Mouse (Mus musculus): ENCODE data around the gene Il27ra.
"Not testable (repeated sequence)": the region's sequence is repeated elsewhere in the genome, so short reads cannot be mapped to it uniquely, and the experiment has no call there.

The Il27ra gene

DNA sequence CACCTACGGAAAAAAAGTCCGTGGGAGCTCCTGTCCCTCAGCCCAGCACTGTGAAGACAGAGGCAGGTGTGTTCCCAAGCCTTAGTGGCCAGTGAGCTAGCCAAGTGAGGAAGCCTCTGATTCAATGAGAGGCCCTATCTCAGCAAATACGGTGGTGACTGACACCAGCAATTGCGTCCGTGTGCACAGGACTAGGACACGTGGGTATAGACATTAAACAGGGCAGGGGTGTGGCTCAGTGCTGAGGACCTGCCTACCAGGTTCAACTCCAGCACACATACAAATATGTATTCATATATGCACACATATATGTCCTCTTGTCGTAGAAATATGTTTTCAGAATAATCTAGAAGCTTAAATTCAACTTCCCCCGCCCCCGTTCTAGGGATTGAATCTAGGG lies 22.7 kb downstream of the Il27ra start:
- Histone ChIP-seq H3K27me3 (ENCODE audit: control insufficient read depth, insufficient read depth, low read length, poor library complexity, severe bottlenecking) (no peaks in the 10 kb centered on the region), H3K36me3 (ENCODE audit: control insufficient read depth, insufficient read depth, low read length, poor library complexity, severe bottlenecking) (no peaks in the 10 kb centered on the region)
- DNase-seq (ENCODE audit: low read depth, low spot score) = no peak

DNA sequence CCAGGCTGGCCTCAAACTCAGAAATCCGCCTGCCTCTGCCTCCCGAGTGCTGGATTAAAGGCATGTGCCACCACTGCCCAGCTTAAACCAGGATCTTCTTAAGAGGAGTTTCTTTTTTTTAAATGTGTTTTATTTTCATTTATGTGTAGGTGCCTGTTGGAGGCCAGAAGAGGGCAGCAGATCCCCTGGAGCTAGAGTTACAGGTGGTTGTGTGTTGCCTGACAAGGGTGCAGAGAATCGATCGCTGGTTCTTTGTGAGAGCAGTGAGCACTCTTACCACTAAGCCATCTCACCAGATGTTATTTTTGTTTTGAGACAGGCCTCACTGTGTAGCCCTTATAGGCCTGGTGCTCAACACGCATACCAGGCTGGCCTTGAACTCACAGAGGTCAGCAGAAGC lies 26.6 kb downstream of the Il27ra start:
- Histone ChIP-seq H3K27me3 (ENCODE audit: control insufficient read depth, insufficient read depth, low read length, poor library complexity, severe bottlenecking) (no peaks in the 10 kb centered on the region), H3K36me3 (ENCODE audit: control insufficient read depth, insufficient read depth, low read length, poor library complexity, severe bottlenecking) (no peaks in the 10 kb centered on the region)
- DNase-seq (ENCODE audit: low read depth, low spot score) = no peak

DNA sequence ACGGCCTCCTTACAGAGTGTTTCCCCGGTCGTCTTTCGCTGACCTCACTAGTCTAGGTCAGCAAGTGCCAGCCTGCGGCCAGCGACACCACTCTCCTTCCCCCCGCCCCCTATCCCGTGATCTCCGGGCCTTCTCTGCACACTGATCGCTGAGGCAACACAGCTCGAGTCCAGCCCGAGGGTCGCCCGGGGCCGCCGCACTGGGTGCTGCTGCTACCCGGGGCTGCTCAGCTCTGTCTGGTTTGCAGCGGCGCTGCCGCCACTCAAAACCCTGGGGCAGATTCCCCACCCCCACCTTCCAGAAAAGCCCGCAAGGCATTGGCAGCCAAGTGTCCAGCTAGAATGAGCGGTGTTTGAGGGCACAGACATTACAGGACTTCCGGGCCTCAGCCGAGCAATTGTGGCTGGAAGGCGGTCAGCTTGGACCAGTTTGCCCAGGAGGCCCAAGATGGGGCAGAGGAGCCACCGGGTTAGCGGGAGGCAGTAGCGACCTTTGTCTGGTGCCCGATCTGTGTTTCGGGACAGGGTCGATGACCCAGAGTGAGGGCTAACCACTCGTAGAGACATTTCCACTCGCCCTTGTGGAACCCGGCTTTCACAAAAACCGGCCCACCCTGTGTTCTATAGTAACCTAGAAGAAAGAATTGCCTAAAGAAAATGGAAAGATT lies 29.8 kb downstream of the Il27ra start:
- Histone ChIP-seq H3K36me3 (ENCODE audit: control insufficient read depth, insufficient read depth, low read length, poor library complexity, severe bottlenecking) (no peaks in the 10 kb centered on the region), H3K27me3 (ENCODE audit: control insufficient read depth, insufficient read depth, low read length, poor library complexity, severe bottlenecking) (no peaks in the 10 kb centered on the region)
- DNase-seq (ENCODE audit: low read depth, low spot score) = peak; percentile 26

DNA sequence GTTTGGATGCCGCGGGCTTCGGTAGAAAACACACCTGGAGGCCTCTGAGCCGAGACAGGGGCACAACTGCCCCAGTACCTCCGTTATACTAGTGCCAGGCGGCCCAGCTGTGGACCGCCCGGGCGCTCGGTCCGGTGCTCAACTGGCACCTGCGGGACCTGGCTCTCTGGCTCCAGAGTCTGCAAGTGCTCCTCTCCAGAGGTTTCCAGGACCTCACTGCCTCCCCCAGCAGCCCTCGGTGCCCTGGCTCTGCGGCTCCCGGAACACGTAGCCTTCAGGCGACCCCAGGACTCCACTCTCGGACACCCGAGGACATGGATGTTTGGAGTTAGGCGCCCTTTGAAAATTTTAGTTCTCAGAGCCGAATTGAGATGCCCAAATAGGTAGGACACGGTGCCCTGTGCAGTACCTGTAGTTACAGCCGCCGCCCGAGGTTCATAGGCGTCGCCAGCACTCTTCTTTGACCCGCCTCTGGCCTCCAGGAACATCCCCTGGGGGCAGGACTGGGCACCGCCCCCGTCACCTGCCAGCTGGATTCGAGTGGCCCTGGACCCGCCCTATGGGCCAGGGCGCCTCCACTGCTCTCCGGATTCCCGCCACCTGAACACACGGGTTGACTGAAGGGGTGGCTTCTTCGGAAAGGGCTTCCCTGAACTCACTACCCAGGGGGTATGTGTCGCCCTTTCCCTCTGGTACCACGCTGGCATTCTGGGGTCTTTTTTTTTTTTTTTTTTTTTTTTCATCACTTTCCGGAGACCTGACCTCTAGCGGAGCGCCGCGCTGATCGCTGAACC lies 30.5 kb downstream of the Il27ra start, which contains the start of gene 2210011C24Rik:
Gene 2210011C24Rik, minus strand, starts transcription at position 467 of the 794 bp plus-strand sequence.
- Histone ChIP-seq H3K36me3 (ENCODE audit: control insufficient read depth, insufficient read depth, low read length, poor library complexity, severe bottlenecking) (no peaks in the 10 kb centered on the region), H3K27me3 (ENCODE audit: control insufficient read depth, insufficient read depth, low read length, poor library complexity, severe bottlenecking) (no peaks in the 10 kb centered on the region)
- DNase-seq (ENCODE audit: low read depth, low spot score) = peak; percentile 54

DNA sequence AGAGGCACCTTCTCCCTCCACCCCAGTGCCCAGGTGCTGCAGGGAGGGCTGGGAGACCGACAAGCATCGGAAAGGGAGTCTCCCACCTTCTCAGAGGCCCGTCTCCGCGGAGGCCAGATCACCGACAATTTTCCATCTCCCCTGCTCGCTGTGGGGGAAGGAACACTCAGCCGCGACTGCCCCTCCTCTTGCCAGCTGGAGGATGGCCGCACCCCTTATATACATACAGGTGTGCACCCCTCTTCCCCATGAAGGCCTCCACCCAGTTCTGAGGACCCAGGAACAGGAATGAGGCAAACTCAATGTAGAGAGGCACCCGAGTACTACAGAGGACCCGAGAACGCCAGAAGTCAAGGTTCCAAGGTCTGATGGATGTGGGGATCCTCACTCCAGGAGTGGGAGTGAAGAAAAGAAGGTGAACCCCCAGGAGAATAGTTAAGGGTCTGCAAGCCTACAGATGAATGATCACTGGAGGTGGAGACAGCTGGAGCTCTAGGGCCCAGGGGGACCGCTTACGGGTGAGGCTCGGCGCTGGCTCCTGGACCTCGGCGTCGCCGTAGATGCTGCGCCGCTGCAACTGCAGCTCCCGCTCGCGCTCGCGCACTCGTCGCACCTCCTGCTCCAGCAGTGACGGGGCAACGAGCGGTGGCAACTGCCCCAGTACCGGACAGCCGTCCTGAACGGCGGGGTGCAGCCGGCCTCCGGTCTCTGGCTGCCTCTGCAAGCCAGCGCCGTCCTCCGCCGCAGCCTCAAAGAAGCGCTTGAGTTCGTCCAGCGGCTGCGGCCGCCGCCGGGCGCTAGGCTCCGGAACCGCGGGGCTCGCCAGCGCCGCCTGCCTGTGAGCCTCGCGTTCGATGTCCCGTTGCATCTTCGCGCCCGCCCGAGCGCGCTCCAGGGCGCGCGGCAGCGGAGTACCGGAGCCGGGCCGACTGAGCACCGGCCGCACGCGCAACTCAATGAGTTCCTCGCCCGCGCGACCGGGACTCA lies 31.5 kb downstream of the Il27ra start:
- DNase-seq (ENCODE audit: low read depth, low spot score) = peak; percentile 80
- Histone ChIP-seq H3K36me3 (ENCODE audit: control insufficient read depth, insufficient read depth, low read length, poor library complexity, severe bottlenecking) (no peaks in the 10 kb centered on the region), H3K27me3 (ENCODE audit: control insufficient read depth, insufficient read depth, low read length, poor library complexity, severe bottlenecking) (no peaks in the 10 kb centered on the region)

DNA sequence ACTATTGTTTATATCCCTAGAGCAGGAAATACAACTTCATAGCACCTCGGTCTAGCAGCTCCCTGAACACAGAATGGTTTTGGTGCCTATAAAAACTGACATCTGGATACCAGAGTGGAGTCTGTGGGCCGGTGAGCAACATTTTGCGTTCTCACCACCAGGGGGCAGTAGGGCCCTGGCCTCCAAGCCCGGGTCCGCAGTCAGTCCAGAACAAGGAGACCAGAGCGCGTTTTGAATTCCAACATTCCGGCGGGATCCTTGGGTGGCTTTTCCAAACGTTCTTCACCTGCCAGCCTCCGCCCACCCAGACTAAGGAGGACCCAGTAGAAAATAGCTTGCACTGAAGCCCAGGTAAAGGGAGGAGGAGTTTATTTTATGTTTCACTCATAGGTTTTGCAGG lies 32.5 kb downstream of the Il27ra start:
- Histone ChIP-seq H3K36me3 (ENCODE audit: control insufficient read depth, insufficient read depth, low read length, poor library complexity, severe bottlenecking) (no peaks in the 10 kb centered on the region), H3K27me3 (ENCODE audit: control insufficient read depth, insufficient read depth, low read length, poor library complexity, severe bottlenecking) (no peaks in the 10 kb centered on the region)
- peak; percentile 86 for DNase-seq (ENCODE audit: low read depth, low spot score)

DNA sequence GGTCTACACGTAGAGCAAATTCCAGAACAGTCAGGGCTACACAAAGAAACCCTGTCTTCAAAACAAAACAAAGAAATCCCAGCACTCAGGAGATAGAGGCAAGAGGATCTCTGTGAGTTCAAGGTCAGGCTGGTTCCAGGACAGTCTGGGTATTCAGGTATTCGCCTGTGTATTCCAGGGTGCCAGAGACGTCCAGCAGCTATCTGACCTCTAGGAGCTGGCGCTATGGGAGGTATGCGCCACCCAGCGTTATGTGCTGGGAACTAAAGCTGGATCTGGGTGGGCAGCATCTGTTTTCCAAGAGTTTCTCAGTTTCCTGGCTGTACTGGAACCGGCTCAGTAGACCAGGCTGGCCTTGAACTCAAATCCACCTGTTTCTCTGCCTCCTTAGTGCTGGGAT lies 34.0 kb downstream of the Il27ra start:
- no peak for DNase-seq (ENCODE audit: low read depth, low spot score)
- Histone ChIP-seq H3K36me3 (ENCODE audit: control insufficient read depth, insufficient read depth, low read length, poor library complexity, severe bottlenecking) (no peaks in the 10 kb centered on the region), H3K27me3 (ENCODE audit: control insufficient read depth, insufficient read depth, low read length, poor library complexity, severe bottlenecking) (no peaks in the 10 kb centered on the region)

DNA sequence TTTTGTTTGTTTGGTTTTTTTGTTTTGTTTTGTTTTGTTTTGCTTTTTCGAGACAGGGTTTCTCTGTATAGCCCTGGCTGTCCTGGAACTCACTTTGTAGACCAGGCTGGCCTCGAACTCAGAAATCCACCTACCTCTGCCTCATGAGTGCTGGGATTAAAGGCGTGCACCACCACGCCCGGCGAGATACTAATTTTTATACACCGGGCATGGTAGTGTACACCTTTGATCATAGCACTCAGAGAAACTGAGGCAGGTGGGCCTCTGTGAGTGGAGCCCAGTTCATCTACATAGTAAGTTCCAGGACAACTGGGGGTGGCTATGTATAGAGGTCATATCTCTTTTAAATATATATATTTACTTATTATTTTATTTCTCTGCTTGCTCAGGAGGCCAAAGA lies 36.9 kb downstream of the Il27ra start:
- DNase-seq (ENCODE audit: low read depth, low spot score) = not testable (repeated sequence)

DNA sequence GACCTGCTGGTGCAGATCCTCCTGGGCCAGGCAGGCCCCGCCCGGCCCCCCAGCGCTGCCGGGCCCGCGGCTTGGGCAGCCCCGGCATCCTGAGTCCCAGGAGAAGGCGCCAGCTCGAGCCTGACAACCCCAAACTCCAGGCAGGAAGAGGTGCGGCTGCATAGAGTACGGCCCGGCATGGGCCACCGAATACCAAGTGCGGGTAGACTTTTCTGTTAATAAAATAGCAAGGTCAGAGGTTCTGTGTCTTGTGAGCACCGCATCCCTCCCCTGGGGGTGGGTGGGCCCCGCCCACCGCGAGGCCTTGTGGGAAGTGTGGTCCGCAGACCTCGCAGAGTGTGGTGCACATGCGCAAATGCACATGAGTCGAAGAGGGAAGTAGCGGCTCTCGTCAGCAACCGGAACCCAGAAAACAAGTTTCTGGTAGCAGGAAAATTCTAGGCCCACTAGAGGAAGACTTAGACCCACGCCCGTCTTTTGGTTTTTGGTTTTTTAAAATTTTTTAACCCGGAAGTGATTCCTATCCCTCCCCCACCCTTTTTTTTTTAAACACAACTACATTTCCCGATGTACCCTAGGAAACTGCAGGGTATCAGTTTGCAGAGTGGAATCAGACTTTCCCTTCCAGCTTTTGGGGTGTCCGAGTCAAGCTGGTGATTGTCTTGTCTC lies 37.7 kb downstream of the Il27ra start:
- Histone ChIP-seq H3K36me3 (ENCODE audit: control insufficient read depth, insufficient read depth, low read length, poor library complexity, severe bottlenecking) (no peaks in the 10 kb centered on the region), H3K27me3 (ENCODE audit: control insufficient read depth, insufficient read depth, low read length, poor library complexity, severe bottlenecking) (no peaks in the 10 kb centered on the region)
- DNase-seq (ENCODE audit: low read depth, low spot score) = peak; percentile 99

More for the DNA sequence above, 36.9 kb downstream of the Il27ra start:
- not testable (repeated sequence) for H3K27me3 ChIP-seq (ENCODE audit: control insufficient read depth, insufficient read depth, low read length, poor library complexity, severe bottlenecking); H3K36me3 ChIP-seq (ENCODE audit: control insufficient read depth, insufficient read depth, low read length, poor library complexity, severe bottlenecking)

DNA sequence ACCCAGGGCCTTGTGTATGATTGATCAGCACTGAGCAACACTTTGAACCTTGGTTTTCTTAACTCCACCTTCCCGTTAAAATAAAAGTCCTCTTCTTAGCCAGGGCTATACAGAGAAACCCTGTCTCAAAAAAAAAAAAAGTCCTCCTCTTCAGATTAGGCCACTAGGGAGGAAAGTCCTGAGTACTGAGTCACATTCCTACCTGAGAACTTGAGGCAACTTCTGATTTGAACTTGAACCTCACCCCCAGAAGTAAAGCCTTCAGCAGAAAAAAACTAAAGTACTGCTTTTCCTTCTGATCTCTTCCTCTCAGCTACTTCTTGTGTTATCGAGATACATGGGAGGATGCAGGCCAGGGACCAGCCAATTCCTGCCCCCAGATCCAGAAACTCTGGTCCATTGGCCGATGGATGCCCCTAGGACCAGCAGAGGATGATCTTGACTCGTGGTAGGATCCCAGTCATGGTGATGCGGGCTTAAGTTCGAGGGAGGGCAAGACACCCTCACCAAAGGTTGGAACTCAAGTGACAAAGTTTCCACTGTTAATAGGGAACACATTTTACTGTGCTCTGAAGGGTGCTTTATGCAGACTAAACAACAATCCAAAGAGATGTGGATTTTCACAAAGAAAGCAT lies 38.7 kb downstream of the Il27ra start:
- no peak for DNase-seq (ENCODE audit: low read depth, low spot score)
- Histone ChIP-seq H3K27me3 (ENCODE audit: control insufficient read depth, insufficient read depth, low read length, poor library complexity, severe bottlenecking) (no peaks in the 10 kb centered on the region), H3K36me3 (ENCODE audit: control insufficient read depth, insufficient read depth, low read length, poor library complexity, severe bottlenecking) (no peaks in the 10 kb centered on the region; the same call in 1 of the 2 replicates)

DNA sequence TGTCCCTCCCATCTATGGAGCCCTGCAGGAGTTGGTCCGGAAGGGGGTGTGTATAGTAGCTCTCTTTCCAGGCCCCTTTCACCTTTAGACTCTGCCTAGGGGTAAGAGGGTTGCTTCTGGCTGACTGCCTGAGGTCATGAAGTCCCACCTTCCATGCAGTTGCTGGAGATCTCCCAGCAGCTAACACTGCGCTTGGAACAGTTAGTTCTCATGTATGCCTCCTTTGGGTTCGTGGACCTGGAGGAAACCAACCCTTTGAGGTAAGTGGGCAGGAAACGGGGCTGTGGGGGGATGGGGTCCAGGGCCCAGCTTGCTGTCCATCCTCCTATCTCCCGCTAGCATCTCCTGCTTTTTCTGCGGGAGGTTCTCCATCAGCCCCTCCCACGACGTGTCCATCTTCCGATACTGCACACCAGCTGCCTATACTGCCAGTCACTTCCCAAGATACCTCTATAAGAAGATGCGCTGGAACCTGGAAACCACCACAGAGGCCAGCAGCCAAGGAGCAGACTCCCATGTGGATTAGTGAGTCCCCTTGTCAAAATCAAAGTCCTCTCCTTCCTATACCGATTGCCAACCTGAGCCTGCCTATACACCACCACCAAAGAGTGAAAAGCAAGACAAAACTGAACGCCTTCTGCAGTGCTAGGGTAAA lies 39.3 kb downstream of the Il27ra start:
- no peak for DNase-seq (ENCODE audit: low read depth, low spot score)
- Histone ChIP-seq H3K36me3 (ENCODE audit: control insufficient read depth, insufficient read depth, low read length, poor library complexity, severe bottlenecking) (no peaks in the 10 kb centered on the region; the same call in 1 of the 2 replicates), H3K27me3 (ENCODE audit: control insufficient read depth, insufficient read depth, low read length, poor library complexity, severe bottlenecking) (no peaks in the 10 kb centered on the region)

DNA sequence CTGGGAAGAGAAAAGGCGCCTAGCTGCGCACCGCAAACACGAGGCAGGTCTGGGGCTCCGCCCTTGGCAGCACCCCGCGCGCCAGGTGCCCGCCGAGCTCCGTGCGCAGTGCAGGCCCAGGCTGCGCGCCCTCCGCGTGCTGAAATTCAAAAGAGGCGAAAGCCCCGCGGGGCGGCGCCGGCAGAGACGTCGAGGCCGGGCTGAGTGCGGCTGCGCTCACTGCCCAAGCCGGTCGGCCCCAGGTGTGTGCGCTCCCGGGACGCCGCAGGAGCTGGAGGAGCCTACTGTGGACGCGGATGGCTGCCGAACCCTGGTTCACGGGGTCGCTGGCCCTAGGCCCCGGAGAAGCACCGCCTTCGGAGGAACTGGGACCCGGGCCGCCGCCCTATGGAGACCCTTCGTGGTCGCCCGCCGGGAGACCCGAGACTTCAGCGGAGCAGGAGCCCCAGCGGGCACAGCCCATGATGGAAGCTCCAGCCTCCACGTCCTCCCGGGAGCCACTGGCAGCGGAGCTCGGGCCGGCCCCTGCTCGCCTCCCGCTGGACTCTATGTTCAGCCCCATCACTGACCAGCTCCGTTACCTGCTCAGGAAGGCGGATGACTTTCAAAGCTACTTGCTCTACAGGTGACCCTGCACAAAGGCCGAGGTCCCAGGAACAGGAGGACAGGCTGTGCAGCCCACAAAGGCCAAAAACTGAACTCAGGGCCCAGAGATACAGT lies 40.9 kb downstream of the Il27ra start, which contains the start of gene 1700067K01Rik:
Gene 1700067K01Rik, plus strand, starts transcription at position 222 of the 720 bp plus-strand sequence.
- Histone ChIP-seq H3K27me3 (ENCODE audit: control insufficient read depth, insufficient read depth, low read length, poor library complexity, severe bottlenecking) (no peaks in the 10 kb centered on the region), H3K36me3 (ENCODE audit: control insufficient read depth, insufficient read depth, low read length, poor library complexity, severe bottlenecking) (no peaks in the 10 kb centered on the region; the same call in 1 of the 2 replicates)
- no peak for DNase-seq (ENCODE audit: low read depth, low spot score)

DNA sequence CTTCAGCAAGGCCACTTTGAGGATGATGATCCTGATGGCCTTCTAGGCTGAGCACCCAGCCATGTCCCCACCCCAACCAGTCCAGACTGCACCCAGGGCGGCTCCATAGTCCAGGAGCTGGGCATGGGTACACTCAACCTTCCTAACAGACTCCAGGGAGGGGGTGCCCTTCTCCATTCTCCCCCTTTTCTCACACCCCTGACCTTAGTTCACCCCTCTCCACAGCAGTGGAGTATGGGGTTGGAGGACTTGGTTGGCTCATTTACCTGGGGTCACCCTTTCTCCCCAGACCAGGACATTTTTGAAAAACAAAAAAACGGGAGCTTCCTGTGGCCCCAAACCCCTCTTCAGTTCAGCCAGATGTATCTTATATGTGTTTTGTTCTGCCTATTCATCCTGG lies 42.6 kb downstream of the Il27ra start:
- no peaks in the 10 kb centered on the region; the same call in 1 of the 2 replicates for H3K36me3 ChIP-seq (ENCODE audit: control insufficient read depth, insufficient read depth, low read length, poor library complexity, severe bottlenecking)
- no peaks in the 10 kb centered on the region for H3K27me3 ChIP-seq (ENCODE audit: control insufficient read depth, insufficient read depth, low read length, poor library complexity, severe bottlenecking)
- no peak for DNase-seq (ENCODE audit: low read depth, low spot score)

Data from splenic B cell, adult 2 months (primary cell).